Mouse (Mus musculus) neural tube, embryonic 13.5 days (tissue): ENCODE measurements around the gene Mrps35. TPM values are rescaled to one million over a fixed set of nuclear protein-coding genes. Genes with fewer than 3 reads are reported as not detected.

Experiments used
- ATAC-seq: fragments of 200-750 bp; cut with Nextera tagmentation; 2 replicates; pipeline ENCODE4 v1.8.0; 2017; ENCODE audit warnings: low read depth, mild to moderate bottlenecking, moderate TSS enrichment, moderate library complexity
- H3K27ac ChIP-seq: fragments of 300-500 bp; sonication (generic); replicated peaks from 2 replicates; pipeline ENCODE4 v1.5.1; 2015; ENCODE audit warnings: moderate library complexity, mild to moderate bottlenecking, inconsistent platforms
- H3K27me3 ChIP-seq: fragments of 300-500 bp; sonication (generic); 2 replicates; pipeline ENCODE4 v1.6.1; 2015; ENCODE audit warnings: mild to moderate bottlenecking, inconsistent platforms
- H3K36me3 ChIP-seq: fragments of 300-500 bp; sonication (generic); 2 replicates; pipeline ENCODE4 v1.6.1; 2015; ENCODE audit warnings: mild to moderate bottlenecking, inconsistent platforms
- H3K4me1 ChIP-seq: fragments of 300-500 bp; sonication (generic); replicated peaks from 2 replicates; pipeline ENCODE4 v1.6.1; 2015; ENCODE audit warnings: inconsistent platforms
- H3K4me2 ChIP-seq: fragments of 300-500 bp; sonication (generic); 2 replicates; pipeline ENCODE4 v1.6.1; 2015; ENCODE audit warnings: inconsistent platforms, mild to moderate bottlenecking, moderate library complexity
- H3K4me3 ChIP-seq: fragments of 300-500 bp; sonication (generic); 2 replicates; pipeline ENCODE4 v1.5.1; 2015; ENCODE audit warnings: mild to moderate bottlenecking, inconsistent platforms
- H3K9ac ChIP-seq: fragments of 300-500 bp; sonication (generic); 2 replicates; pipeline ENCODE4 v1.6.1; 2015; ENCODE audit warnings: moderate library complexity, mild to moderate bottlenecking, inconsistent platforms
- H3K9me3 ChIP-seq: fragments of 300-500 bp; sonication (generic); 2 replicates; pipeline ENCODE4 v1.6.1; 2016; ENCODE audit warnings: inconsistent platforms
- WGBS: fragments of 180-500 bp; shearing (Covaris S2); methylation state at CpG from one replicate; pipeline ENCODE4 v1.1.7; 2015; 5-methylcytosine and 5-hydroxymethylcytosine counted together
- polyA plus RNA-seq: library from polyadenylated mRNA; unstranded; fragments of >200 nt; fragmentation: Nextera tagmentation; extraction: Ambion mirVana; gene quantifications from 2 replicates; pipeline ENCODE4 v1.2.1, GENCODE M21; 2015

The Mrps35 gene
- polyA plus RNA-seq, 1 experiment from 2014 or later, result 80.5 TPM

DNA sequence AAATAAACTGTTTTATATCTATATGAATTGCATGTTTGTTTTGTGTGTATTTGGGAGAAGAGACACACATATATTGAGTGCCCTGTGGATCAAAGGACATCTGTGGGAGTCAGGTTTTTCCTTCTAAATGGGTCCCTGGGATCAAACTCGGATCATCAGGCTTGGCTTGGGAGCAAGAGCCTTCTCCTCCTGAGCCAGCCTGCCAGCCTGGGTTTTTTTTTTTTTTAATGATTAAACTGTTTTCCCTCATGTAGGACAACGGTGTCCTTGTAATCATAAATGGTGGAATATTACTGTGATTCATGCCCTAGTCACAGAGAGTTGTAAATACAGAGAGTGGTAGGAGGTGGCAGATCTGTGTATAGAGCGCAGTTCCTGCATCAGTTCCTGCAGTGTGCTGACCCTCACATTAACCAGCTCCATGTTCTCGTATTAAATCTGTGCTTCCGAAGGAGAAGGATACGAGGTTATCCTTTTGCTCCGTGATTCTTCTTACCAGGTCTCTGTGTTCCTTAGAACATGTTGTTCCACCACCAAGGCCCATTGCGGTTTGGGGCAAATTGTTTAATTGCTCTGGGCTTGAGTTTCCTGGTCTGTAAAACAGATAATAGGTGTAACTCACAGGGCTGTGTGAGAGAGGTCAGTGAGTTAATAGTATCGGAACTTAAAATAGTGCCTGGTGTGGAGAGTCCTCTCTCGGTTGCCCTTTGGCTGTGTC is 21.8 kb downstream of the Mrps35 start:
- peaks cover 52% of the 10 kb centered on the region for H3K36me3 ChIP-seq
- no peak for ATAC-seq
- WGBS, result 78% methylated on average over 10 of the region's 10 CpGs
- H3K4me1 ChIP-seq, result peaks cover 19% of the 10 kb centered on the region
- H3K9ac ChIP-seq, result no peak overlapping the region
- no peak overlapping the region for H3K4me2 ChIP-seq
- no peak overlapping the region for H3K4me3 ChIP-seq
- no peaks in the 10 kb centered on the region for H3K27me3 ChIP-seq
- no peaks in the 10 kb centered on the region for H3K9me3 ChIP-seq
- no peak overlapping the region for H3K27ac ChIP-seq

GRCm38 (mm10) chr6:147064944-147065261 is 22.3 kb downstream of the Mrps35 start:
- Histone ChIP-seq H3K36me3 (peaks cover 49% of the 10 kb centered on the region), H3K27ac (no peak overlapping the region), H3K4me1 (peaks cover 19% of the 10 kb centered on the region), H3K4me3 (no peak overlapping the region), H3K27me3 (no peaks in the 10 kb centered on the region), H3K4me2 (no peak overlapping the region), H3K9me3 (no peaks in the 10 kb centered on the region), H3K9ac (no peak overlapping the region)
- no peak for ATAC-seq
- WGBS, result 57% methylated on average over 6 of the region's 6 CpGs

DNA sequence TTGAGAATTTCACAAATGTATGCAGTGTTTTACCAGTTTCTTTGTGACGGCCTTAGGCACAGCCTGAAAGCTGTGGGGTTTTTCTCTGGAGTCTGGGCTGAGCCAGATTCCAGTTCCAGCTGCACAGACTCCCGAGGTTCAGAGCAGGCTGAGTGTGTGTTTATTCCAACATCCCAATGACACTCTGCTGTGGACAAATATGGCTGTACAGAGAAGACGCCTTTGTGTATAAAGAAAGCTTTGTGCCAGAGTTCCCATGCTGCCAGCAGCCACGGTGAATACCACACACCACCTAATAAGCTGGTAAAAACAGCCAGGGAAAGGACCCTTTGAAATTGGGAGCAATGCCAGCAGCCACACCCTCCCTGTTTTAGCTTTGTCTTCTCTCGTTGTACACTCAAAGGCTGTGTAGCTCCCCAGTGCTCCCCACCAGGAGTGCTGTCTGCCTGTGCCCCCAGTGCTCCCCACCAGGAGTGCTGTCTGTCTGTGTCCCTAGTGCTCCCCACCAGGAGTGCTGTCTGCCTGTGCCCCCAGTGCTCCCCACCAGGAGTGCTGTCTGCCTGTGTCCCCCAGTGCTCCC is 33.3 kb downstream of the Mrps35 start:
- H3K27me3 ChIP-seq, result no peaks in the 10 kb centered on the region
- WGBS, result 46% methylated on average over 5 of the region's 5 CpGs
- H3K27ac ChIP-seq, result peak overlapping the region; percentile 7; the same call in 1 of the 2 replicates
- no peak overlapping the region for H3K4me2 ChIP-seq
- ATAC-seq, result no peak
- no peak overlapping the region for H3K4me3 ChIP-seq
- H3K9ac ChIP-seq, result no peak overlapping the region
- H3K4me1 ChIP-seq, result no peaks in the 10 kb centered on the region
- H3K36me3 ChIP-seq, result peaks cover 31% of the 10 kb centered on the region
- H3K9me3 ChIP-seq, result no peaks in the 10 kb centered on the region

DNA sequence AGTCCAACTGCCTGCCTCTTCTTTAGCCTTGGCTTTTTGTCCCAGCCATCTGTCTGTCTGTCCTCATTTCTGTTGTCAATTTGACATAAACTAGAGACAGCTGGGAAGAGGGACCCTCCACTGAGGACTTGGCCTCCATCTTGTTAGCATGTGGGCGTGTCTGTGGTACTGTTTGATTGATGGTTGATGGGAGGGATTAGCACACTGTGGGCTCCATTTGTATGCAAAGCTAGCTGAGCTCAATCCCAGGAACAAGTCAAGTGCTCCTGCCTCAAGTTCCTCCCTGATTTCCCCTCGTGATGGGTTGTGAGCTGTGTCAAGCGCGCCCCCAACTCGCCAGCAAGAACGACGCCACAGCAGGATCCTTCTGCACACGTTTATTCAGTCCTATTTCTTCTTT is 34.3 kb downstream of the Mrps35 start:
- H3K27ac ChIP-seq, result no peak overlapping the region
- no peak overlapping the region for H3K4me2 ChIP-seq
- H3K36me3 ChIP-seq, result peaks cover 22% of the 10 kb centered on the region
- no peak overlapping the region for H3K9ac ChIP-seq
- 72% methylated on average over 8 of the region's 8 CpGs for WGBS
- no peak for ATAC-seq
- no peaks in the 10 kb centered on the region for H3K27me3 ChIP-seq
- no peaks in the 10 kb centered on the region for H3K9me3 ChIP-seq
- H3K4me3 ChIP-seq, result no peak overlapping the region
- no peaks in the 10 kb centered on the region for H3K4me1 ChIP-seq

DNA sequence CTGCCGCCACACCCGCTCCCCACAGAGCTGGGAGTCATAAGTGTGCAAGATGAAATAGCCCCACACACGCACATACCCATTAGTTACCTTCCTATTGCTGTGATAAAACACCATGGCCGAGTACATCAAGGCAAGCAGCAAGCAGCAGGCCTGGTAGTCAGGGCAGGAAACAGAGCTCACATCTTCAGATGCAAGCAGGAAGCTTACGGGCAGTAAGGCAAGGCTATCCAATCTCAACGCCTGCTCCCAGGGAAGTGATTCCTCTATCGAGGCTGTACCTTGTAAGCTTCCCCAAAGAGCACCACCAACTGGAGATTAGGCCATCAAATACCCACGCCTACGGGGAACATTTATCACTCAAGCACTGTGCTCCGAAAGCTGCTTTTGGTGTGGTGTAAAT is 37.4 kb downstream of the Mrps35 start:
- no peak overlapping the region for H3K9ac ChIP-seq

DNA sequence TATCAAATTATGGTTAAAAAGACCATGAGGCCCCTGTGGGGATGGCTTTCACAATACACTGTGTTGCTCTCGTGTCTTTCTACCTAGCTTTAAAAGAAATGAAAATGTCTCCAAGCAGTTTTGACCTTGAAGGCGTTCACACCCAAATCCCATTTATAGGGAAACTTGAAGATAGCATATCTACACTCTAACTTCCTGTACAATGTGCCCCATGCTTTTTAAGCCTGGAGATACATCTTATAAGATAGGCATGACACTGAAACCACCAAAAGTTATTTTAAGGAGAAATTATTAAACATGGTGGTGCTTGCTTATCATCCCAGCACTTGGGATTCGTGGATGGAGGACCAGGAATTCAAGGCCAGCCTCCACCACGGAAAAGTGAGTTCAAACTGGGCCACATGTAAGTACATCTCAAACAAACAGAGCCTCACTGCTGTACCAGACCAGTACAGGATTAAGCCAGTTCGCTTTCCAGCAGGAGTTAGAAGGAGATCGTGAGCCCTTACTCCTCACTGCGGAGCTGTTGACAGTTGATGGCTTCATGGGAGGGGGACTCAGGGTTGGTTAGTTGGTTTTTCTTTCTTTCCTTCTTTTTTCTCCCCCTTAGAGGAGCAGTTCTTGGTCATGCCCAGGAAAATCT is 43.0 kb downstream of the Mrps35 start:
- Histone ChIP-seq H3K27me3 (peaks cover 9% of the 10 kb centered on the region), H3K27ac (no peak overlapping the region), H3K9ac (no peak overlapping the region), H3K9me3 (no peaks in the 10 kb centered on the region), H3K36me3 (no peaks in the 10 kb centered on the region), H3K4me1 (peaks cover 16% of the 10 kb centered on the region), H3K4me3 (no peak overlapping the region), H3K4me2 (no peak overlapping the region)
- 69% methylated on average over 7 of the region's 7 CpGs for WGBS
- no peak for ATAC-seq

More for the DNA sequence above, 37.4 kb downstream of the Mrps35 start:
- ATAC-seq, result no peak
- Histone ChIP-seq H3K36me3 (peaks cover 3% of the 10 kb centered on the region; the same call in 1 of the 2 replicates), H3K4me1 (no peaks in the 10 kb centered on the region), H3K4me3 (no peak overlapping the region), H3K27me3 (no peaks in the 10 kb centered on the region), H3K27ac (no peak overlapping the region), H3K9me3 (no peaks in the 10 kb centered on the region), H3K4me2 (no peak overlapping the region)
- 91% methylated on average over 10 of the region's 10 CpGs for WGBS

- H3K27me3 ChIP-seq, result peaks cover 9% of the 10 kb centered on the region
- H3K9ac ChIP-seq, result peak within 1 kb of the TSS; percentile 61
- H3K9me3 ChIP-seq, result no peaks in the 10 kb centered on the region
- WGBS, result 7% methylated on average over 20 of the region's 20 CpGs
- peak within 1 kb of the TSS; percentile 25 for H3K4me3 ChIP-seq
- H3K4me2 ChIP-seq, result peak within 1 kb of the TSS; percentile 56
- no peaks in the 10 kb centered on the region for H3K36me3 ChIP-seq
- 0 out of 2 replicates have a peak, but pooled peaks have one; percentile 2 for ATAC-seq
- no peak within 1 kb of the TSS for H3K27ac ChIP-seq
- peaks cover 21% of the 10 kb centered on the region for H3K4me1 ChIP-seq
Observed at GRCm38 (mm10) chr6:147086594-147087225, 44.1 kb downstream of the Mrps35 start, which contains the start of gene Mansc4. Mansc4 (minus strand) TSS chr6:147087032.

DNA sequence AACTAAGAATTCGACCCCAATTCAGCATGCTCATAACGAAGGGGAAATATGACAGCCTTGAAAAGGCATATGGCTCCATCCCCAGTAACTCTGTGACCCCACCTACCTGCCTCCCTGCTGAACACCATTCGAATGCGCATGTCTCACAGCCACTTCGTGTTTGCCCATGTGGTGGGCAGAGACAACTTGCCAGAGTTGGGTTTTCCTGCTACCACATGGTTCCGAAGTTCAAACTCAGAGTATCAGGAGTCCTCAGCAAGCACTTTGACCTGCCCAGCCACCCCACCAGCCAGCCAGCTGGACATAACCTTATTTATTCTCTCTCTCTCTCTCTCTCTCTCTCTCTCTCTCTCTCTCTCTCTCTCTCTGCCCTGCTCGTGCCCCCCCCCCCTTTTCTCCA is 45.2 kb downstream of the Mrps35 start:
- 46% methylated on average over 7 of the region's 7 CpGs for WGBS
- peaks cover 30% of the 10 kb centered on the region for H3K4me1 ChIP-seq
- peaks cover 9% of the 10 kb centered on the region for H3K27me3 ChIP-seq
- H3K4me3 ChIP-seq, result no peak overlapping the region
- no peak for ATAC-seq
- H3K9me3 ChIP-seq, result no peaks in the 10 kb centered on the region
- H3K4me2 ChIP-seq, result no peak overlapping the region
- no peaks in the 10 kb centered on the region for H3K36me3 ChIP-seq
- no peak overlapping the region for H3K27ac ChIP-seq
- H3K9ac ChIP-seq, result no peak overlapping the region

DNA sequence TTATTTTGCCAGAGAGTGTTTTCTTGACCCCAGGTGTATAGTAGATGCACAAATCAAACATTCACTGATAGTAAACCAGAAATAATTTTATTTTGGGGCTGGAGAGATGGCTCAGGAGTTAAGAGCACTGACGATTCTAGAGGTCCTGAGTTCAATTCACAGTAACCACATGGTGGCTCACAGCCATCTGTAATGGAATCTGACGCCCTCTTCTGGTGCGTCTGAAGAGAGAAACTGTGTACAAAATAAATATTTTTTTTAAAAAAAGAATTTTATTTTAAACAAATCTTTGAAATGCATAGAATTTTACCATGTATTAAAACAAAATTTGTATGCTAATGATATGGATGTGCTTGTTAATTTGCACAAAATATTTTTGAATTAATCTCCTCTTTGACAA is 46.0 kb downstream of the Mrps35 start:
- Histone ChIP-seq H3K9me3 (no peaks in the 10 kb centered on the region), H3K4me2 (no peak overlapping the region), H3K36me3 (no peaks in the 10 kb centered on the region), H3K27me3 (peaks cover 9% of the 10 kb centered on the region), H3K4me3 (no peak overlapping the region), H3K9ac (no peak overlapping the region), H3K27ac (no peak overlapping the region), H3K4me1 (peaks cover 36% of the 10 kb centered on the region)
- WGBS, result 80% methylated on average over 3 of the region's 3 CpGs
- ATAC-seq, result no peak

- Histone ChIP-seq H3K9ac (no peak overlapping the region), H3K4me1 (peaks cover 49% of the 10 kb centered on the region), H3K27ac (peak overlapping the region; percentile 92), H3K4me3 (peak overlapping the region; percentile 87), H3K36me3 (no peaks in the 10 kb centered on the region), H3K9me3 (no peaks in the 10 kb centered on the region), H3K4me2 (peak overlapping the region; percentile 97), H3K27me3 (peaks cover 9% of the 10 kb centered on the region)
- ATAC-seq, result no peak
- 72% methylated on average over 5 of the region's 5 CpGs for WGBS
Observed at GRCm38 (mm10) chr6:147090191-147090590, 47.6 kb downstream of the Mrps35 start.

GRCm38 (mm10) chr6:147091136-147092120 is 48.9 kb downstream of the Mrps35 start, which contains the start of gene Klhl42:
Klhl42 (plus strand) TSS chr6:147091379.
- Histone ChIP-seq H3K27me3 (peaks cover 9% of the 10 kb centered on the region), H3K4me1 (peaks cover 54% of the 10 kb centered on the region), H3K36me3 (0 out of 2 replicates have a peak, but pooled peaks cover 9% of the 10 kb centered on the region), H3K4me3 (peak within 1 kb of the TSS; percentile 87), H3K4me2 (peak within 1 kb of the TSS; percentile 97), H3K9ac (peak within 1 kb of the TSS; percentile 93), H3K27ac (peak within 1 kb of the TSS; percentile 92), H3K9me3 (no peaks in the 10 kb centered on the region)
- ATAC-seq, result peak; percentile 91
- WGBS, result under 1% methylated on average over 98 of the region's 99 CpGs
